Mouse (Mus musculus) CH12F3 (cell line): ENCODE data around the gene Fam49a.
"Not testable (repeated sequence)": the region's sequence is repeated elsewhere in the genome, so short reads cannot be mapped to it uniquely, and the experiment has no call there.

Source experiments
- in situ Hi-C: fragments of 300-500 bp; cut with MboI; formaldehyde crosslinking; loops from 2 replicates; pipeline ENCODE4 v1.14.3; 2020; ENCODE audit warnings: low sequenced_read_pairs

Fam49a gene

GRCm38 (mm10) chr12:12261987-12262971 is at the start of gene Fam49a:
Gene Fam49a (plus strand): TSS chr12:12262139.
- in situ Hi-C loops: no loop called here

DNA sequence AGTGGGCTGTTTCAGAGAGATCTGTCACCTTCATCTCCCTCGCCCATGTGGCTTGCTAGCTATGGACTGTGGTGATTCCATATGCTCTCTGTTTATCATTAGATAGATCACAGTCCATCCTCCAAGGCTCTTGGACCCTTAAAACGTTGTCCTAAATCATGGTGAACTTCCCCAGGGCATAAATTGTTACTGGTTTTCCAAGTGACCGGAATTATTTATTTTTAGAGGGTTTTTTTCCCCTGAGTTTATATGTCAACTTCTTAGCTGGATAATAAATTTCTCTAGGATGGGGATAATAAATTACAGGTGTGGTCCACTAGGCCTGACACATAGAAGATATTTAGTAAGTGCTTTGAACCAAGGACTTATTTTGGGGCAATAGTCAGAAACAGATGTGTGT is 48.4 kb upstream of the Fam49a start:
- in situ Hi-C loops: no loop called here

DNA sequence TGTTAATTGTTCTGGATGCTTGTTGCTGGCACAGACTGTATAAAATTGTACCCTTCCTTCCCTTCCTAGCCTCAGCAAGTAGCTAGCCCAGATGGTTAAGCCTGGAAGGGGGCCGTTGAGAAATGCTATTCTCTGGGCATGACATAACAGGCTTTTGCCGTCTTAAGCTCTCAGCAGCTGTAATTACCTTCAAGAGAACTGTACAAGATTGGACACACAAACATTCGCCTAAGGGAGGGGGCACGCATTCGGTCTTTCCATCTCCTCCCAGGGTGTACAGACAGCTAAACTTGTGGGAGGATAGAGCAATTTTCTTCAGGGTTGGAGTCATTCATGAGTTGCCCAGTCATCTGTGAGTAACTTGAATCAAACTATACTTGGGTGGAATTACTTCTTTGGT is 43.0 kb upstream of the Fam49a start:
- in situ Hi-C loops: no loop called here

DNA sequence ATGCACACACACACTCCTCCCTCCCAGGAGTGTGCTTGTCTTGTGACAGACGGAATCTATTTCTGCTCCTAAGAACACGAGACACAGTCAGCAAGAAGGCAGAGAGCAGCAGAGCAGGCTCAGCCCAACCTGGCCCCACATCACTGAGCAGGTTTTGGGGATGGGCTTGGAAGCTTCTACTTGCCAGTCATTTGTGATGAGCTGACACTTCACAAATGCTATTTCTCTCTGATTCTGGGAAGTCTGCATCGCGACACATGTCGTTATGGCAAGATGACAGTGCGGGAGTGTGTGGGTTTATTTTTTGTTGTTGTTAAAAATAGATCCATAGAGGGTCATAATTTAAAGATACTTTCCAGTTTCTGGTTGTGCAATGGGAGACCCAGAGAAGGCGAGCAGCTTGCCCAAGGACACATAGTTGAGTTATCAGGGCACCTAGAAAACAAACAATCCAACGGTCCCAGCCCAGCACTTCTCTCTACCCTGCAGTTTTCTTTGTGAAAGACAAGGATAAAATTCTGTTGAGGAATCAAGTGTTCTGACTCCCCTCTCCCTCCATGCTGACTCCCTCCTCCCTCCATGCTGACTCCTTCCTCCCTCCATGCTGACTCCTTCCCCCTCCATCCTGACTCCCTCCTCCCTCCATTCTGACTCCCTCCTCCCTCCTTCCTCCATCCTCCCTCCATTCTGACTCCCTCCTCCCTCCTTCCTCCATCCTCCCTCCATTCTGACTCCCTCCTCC is 41.0 kb upstream of the Fam49a start:
- in situ Hi-C loops: no loop called here

- in situ Hi-C loops: no loop called here
Measured at GRCm38 (mm10) chr12:12222585-12223290, 39.2 kb upstream of the Fam49a start.

DNA sequence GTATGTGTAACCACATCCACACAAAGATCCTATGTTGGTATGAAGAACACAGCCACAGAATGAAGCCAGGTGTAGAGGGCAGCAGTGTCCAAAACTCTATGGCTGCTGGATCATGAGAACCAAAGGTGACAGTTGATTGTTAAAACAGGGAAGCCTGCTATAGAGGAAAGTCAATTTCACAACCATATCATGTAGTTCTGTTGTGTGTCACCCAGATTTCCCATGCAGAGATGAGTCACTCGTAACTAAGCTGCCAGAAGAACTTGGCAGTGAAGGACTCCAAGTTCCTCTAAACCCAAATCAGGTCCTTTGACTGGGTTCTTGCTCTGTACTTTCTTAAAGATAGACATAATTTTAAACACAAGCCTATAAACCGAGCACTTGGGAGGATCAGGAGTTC is 38.6 kb upstream of the Fam49a start:
- in situ Hi-C loops: no loop called here

- in situ Hi-C loops: no loop called here
Measured at GRCm38 (mm10) chr12:12225706-12226105, 36.2 kb upstream of the Fam49a start.

DNA sequence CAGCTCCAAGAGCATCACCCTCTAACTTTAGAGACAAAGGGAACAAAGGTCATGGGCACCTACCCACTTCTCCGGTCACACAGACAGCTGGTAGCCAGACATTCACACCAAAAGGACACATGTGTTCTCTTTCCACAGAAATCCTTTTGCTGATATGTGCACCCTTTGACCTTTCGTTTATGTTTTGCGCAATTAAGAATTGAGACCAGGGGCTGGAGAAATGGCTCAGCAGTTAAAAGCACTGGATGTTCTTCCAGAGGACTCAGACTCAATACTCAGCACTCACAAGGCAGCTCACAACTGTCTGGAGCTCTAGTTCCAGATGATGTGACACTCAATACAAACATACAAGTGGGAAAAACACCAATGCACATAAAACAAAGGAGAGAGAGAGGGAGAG is 34.3 kb upstream of the Fam49a start:
- in situ Hi-C loops: no loop called here

- in situ Hi-C loops: no loop called here
Measured at GRCm38 (mm10) chr12:12230031-12230557, 31.8 kb upstream of the Fam49a start.

DNA sequence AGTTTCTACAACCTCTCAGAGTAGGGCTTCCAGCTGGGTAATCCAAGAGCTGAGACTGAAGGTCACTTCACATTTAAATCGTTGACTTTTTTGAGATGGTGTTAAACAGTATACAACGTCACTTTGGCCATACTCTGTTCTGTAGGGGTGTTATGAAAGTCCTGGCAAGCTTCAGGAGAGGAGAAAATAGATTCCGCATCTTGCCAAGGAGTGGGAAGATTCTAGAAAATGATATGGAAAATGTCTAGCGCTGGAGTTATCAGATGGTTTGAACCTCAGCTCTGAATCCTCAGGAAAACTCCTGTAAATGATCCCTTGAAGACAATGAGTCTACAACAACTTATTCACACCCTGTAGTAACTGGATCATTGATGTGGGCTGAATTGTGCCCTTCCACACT is 29.8 kb upstream of the Fam49a start:
- in situ Hi-C loops: no loop called here

DNA sequence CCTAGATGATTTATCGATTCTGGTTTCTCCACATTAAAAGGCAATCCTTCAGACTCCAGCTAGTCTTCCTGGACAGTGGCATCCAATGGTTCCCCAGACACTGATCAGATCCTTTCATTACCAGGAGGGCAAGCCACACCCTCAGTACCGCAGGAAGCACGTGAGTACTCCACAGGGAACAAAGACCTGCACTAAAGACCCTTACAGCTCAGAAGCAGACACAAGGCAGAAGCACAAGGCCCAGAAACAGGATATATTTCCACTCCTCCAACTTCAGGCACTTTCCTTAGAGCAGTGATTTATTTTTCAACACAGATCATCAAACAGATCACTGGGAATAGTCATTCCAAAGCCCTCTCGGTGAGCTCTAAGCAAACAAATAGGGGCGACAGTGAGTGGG is 25.0 kb upstream of the Fam49a start:
- in situ Hi-C loops: no loop called here

DNA sequence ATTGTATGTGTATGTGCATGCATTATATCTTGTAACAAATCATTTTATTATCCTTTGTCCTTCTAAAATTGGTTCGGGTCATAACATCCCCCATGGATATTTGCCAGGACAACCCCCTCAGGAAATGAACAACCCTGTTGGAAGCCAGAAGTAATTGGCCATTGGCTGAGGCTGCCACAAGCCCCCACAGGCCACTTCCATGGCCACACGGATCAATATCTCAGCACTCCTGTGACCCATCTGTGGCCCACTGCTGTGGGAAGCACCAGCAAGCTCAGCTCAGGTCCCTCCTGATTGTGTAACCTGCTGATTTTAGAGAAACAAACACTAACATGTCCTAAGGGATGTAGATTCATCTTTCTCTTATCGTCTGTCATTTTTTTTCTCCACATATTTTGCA is 22.4 kb upstream of the Fam49a start:
- in situ Hi-C loops: no loop called here

DNA sequence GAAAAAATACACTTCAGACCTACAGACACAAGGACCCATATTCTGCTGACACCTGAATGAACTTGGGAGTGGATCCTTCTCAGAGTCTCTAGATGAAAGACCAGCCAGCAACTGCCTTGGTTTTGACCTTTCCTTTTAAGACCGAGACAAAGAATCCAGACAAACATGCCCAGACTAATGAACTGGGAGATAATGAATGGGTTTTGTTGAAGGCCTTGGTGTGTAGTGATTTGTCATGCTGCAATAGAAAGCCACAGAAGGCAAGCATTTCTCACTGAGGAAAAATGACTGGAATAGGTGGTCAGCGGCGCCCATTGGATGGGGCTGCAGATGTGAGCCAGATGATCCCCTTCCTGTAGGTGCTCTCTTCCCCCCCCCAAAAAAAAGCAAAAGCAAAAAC is 18.8 kb upstream of the Fam49a start:
- in situ Hi-C loops: no loop called here

GRCm38 (mm10) chr12:12247023-12247422 is 14.9 kb upstream of the Fam49a start:
- in situ Hi-C loops: not testable (repeated sequence)

- in situ Hi-C loops: no loop called here
Measured at GRCm38 (mm10) chr12:12249521-12249920, 12.4 kb upstream of the Fam49a start.

DNA sequence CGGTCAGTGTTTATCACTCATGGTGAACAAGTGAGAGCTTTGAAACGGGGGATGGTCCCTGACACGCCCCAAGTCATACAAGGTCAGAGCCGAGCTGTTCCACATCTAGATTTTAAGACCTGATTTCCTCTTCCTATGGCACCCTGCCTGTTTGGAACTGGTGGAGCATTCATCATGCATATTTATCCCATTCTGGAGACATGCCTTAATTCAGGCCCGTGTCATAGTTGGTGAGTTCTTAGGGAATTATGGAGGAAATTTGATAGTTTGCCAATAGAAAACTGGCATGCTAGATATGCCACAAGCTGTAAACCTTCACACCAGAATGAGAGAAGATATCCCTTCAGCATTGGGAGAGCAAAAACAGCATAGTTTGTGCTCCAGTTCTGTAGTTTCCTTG is 8.4 kb upstream of the Fam49a start:
- in situ Hi-C loops: no loop called here

GRCm38 (mm10) chr12:12254139-12254538 is 7.8 kb upstream of the Fam49a start:
- in situ Hi-C loops: no loop called here

DNA sequence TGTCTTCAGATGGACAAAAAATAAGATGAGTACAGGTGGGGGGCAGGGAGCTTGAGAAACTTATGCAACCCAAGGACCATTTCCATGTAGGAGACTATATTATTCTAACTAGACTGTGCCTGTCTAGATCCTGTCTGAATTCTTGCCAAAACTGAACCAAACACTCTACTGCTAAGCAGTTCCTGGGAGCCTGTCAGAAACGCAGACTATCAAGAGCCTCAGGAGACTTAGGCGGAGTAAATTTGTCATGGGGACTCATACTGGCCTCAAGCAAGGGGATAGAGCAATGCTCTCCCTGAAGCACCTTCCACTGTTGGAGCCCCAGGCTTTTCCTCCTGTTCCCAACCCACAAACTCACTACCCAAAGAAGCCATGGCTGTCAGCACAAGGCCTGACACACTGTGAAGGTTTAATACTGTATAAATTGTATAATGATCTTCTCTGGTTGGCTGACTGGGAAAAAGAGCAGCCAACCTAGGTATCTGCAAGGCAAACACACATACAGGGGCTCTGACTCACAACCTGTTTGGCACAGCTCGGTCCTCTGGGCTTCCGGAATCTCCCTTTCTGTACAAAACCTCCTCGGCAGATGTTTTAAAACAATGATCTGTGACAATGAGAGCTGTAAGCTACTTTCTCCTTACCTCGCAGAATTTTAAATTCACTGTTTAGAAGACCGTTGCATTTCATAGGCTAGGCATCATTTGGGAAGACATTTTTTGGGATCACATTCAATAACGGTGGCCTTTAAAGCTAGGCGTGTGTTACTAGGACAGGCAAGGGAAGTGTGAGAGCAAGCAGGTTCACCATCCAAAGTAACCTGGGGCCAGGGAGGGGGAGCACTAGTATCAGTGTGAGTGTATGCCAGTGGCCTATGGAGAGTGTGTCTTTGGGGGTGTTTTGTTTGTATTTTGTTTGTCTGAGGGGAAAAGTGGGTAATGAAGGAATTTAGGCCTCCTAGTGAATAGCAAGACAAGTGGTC is 669 bp upstream of the Fam49a start:
- in situ Hi-C loops: no loop called here

DNA sequence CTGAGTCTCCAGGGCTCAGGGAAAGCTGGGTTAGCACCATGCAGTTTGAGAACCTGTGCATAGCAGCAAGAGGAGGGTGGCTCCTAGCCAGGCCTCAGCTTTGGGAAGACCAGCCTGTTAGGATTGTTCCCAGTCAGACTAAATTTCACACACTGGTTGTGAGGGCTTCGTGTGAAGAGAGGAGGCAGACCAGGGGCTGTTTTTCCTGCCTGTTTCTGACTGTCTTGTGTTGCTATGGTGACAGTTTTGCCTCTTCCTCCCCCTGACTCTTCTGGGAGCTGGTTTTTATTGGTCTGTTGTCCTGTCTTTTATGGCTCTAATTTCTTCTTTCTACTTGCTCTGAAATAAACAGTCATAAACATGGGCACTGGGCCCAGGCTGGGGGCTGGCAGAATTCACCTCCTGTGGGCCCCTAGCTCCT is 1.4 kb downstream of the Fam49a start:
- in situ Hi-C loops: no loop called here

- in situ Hi-C loops: no loop called here
Measured at GRCm38 (mm10) chr12:12264151-12264550, 2.2 kb downstream of the Fam49a start.
